Mouse (Mus musculus): ENCODE measurements around the gene Rbfox2.
A peak's percentile ranks its signal among the peaks of the same experiment; 100 is the strongest.
"Not testable (repeated sequence)": the region's sequence is repeated elsewhere in the genome, so short reads cannot be mapped to it uniquely, and the experiment has no call there.

The Rbfox2 gene

DNA sequence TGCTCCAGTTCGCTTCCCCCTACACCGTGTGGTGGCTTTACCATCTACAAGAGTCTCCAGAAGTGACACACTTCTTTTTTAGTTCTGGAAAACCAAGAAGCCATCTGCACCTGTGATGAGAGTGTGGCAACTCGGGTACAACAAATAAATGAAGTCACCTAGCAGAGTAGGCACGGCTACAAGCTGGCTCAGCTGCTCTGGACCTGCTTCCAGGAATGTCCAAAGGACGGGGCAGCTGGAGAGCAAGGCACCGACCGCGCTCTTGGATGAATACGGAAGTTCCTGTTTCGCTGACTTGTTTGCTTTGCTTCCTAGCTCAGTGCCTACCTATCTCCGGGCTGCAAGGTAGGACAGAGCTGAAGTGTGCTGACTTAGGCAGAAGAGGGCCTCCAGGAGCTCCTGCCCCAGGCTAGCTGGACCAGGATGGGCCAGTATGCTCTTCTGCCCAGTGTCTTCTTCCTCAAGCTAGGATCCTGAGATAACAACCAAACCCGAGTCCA is 22.9 kb upstream of the Rbfox2 start:
- no peak for DNase-seq

DNA sequence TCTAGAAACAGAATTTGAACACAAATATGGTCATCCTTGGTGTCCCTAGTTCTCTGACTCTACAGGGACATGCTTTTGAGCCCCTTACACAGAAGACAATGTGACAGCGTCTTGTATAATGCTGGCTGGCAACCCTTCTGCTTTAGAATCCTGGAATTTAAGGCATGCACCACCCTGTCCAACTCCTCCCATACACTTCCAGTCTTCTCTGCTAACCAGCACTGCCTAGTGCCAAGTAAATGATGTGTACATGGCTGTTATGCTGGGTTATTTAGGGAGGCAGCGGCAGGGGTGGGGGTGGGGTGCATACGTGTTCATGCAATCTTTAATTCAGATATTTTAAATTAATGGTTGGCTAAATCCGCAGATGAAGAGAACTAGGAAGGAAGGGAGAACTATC is 19.6 kb upstream of the Rbfox2 start:
- no peak for DNase-seq

DNA sequence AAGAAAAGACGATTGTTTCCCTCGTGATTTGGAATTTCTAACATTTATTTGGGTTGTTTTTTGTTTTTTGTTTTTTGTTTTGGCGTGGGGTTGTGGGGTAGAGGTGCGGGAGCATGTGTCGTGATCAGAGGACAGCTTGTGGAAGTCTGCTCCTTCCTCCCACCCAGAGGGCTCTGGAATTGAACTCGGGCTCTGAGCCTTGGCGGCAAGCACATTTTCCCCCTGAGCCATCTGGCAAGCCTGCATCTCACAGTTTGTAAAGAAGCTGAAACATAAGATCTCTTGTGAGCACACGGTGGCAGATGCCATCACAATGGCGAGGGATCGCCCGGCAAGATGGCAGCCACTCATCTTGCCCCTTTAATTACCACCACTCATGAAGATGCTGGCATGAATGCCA is 17.6 kb upstream of the Rbfox2 start:
- DNase-seq, result no peak

DNA sequence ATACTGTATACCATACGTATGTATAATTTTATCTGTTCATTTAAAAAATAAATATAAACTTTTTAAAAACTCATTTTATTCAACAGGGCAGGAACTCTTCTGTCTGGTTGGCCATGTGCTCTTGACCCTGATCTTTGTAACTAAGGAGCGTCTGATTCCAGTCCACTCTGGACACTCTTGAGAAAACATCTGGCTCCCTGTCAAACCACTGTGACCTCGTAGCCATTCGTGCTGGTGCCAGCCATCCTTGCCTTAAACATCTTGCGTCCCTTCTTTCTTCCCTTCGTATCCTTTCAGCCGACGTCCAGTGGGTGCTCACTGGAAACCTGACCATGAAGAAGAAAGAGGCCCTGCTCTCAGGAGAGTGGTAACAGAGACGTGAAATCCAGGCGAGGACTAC is 16.4 kb upstream of the Rbfox2 start:
- DNase-seq, result no peak

DNA sequence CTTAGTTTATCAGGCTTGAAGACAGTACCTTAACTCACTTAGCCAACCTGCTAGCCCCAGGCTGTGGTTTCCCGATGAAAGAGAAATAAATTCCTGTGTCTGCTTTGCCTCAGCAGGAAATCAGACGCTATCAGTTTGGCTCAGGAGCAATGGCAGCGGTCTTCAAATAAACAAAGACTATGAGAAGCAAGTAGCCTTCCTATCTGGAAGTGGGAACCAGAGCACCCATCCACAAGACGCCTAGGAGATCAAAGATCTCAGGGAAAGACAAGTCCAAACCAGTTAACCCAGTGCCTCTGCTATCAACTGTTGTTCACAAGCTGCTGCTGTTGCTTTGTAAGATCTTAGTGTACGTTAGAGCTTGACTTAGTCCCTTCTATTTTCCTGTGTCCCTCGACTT is 6.9 kb upstream of the Rbfox2 start:
- no peak for DNase-seq

DNA sequence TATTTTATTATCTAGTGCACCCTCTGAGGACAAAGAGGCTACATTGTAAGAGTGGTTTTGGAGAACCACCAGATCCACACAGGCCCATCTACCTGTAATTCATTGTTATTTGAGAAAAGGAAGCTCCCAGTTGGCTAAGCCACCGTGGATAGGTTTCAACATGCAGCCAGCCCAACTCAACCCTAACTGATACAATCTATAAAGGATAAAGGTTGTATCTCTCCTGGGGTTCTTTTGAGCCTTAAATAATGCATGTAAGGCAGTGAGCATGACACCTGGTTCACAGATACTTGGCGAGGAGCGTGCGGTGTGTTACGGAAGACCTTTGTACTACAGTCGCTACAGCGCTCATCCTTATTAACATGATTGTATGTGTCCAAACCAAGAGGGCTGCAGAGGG is 6.0 kb upstream of the Rbfox2 start:
- no peak for DNase-seq

DNA sequence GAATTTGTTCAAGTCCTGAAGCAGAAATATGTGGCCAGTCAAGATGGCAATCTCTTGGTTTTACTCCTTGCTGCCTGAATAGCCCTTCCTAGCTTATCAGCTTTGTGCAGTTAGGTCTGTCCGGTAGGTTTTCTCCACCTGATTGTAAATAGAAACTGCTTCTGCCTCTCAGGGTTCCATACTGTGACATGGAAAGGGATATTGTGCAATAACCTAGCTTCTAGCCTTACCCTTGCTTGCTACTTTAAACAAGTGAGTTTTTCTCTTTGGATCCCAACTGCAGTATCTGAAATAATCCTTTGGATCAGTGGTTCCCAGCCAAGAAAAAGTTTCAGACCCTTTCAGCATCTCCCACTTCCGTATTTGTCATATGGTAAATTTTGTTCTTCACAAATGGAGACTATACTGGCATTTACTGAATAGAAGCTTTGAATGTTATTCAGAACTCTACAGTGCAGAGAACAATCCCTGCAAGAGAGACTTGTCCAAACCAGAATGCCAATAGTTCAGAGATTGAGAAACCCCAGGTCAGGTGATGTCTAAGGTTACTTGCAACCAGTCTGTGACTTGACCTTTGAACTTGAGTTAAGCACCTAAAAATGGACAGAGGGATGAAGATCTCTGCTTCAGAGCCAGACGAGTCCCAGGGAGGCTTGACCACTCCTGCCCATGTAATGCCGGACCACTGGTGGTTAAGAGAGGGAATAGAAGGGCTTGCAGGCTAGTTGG is 1.1 kb upstream of the Rbfox2 start:
- no peak for DNase-seq

DNA sequence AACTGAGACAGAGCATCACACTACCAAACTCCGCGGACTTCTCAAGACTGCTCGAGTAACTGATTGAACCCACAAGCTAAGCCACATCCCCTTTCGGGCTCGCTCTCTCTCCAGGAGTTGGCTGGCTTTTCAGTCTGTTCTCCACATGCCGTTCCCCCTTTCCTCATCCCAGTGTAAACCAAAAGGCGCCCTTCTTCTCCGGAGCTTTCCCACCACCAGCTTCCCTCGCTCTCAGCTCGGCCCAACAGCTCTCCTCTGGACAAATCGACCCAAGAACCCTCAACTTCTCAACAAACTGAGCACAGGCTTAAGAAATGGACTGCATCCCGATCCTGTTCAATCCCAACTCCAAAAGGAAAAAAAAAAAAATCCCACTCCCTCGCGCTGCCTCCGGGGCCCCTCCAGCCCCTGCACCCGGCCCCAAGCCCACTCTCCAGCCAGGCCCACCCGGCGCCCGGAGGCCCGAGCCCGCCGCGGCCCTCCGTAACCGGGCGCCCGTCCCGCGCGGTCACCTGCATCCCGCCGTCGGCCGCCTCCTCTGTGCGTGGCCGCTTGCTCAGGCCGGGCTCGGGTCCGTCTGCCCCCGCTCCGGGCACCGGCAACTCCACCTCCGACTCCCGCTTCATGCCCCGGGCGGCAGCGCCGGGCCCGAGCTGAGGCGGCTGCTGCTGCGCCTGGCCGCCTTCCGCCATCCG is 805 bp downstream of the Rbfox2 start:
- peak; percentile 34 for DNase-seq

DNA sequence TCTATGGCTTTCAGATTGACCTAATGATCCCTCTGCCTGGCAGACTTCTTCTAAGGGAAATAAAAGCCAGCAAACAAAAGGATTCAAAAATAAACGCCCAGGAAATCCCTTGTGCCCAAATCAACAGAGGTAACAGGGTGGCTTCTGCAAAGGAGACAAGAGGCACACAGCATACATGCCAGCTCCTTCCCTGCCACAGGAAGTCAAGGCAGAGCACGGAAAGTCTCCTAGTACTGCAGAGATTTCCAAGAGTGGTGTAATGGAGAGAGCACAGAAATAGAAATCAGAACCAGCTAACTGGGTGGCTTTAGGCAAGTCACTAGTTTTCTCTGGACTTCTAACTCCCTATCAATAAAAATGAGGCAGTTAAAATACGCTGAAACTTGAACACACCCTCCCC is 1.8 kb downstream of the Rbfox2 start:
- DNase-seq, result no peak

DNA sequence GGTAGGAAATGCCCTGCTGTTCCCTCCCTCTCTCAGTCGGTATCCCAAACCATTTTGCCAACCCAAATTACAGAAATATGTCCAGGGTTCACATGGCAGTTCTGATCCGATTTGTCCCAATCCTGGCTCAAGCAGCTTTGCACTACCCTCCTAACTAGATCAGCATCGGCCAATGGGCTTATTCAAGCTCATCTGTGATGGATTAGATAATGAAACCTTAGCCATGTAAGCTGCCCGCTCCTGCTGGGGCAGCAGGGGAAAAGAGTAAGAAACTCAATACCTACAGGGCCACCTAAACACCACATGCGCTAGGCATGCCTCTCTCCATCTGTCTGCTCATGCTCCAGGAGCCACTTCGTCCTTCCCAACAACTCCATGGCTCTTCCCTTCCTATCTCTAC is 5.7 kb downstream of the Rbfox2 start:
- no peak for DNase-seq

DNA sequence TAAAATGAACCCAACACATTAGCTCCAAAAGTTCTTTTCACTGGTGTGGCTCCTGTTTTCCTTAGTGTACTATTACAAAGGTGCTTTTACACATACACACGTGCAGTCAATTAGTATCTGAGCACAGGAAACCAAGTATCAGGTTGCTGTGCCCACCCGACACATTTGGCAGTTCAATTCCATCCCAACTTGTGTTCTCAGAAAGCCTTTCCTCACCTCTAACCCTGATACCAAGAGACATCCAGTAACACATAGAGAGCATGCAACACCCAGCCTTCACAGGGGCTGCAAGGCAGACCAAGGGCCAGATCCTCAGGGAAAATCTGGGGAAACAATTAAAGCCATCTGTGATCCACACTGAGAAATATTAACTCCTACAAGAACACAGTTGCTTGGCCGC is 8.2 kb downstream of the Rbfox2 start:
- DNase-seq, result no peak

DNA sequence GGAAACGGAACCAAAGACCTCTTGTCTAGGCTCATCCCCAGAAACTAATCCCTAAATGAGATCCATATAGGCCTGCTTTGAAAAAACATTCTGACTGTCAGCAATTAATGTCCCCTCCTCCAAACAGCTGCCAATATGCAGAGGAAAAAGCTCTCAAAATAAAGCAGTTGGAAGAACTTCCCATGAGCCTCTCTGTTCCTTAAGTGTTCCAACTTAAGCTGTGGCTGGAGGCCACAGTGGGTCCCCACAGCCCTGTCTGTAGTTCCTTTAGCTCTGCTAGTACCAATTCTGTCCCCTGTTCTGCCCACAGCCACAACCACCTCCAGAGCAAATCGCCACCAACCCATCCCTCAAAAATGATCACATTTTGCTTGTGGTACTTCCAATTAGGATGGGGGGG is 10.2 kb downstream of the Rbfox2 start:
- DNase-seq, result no peak

DNA sequence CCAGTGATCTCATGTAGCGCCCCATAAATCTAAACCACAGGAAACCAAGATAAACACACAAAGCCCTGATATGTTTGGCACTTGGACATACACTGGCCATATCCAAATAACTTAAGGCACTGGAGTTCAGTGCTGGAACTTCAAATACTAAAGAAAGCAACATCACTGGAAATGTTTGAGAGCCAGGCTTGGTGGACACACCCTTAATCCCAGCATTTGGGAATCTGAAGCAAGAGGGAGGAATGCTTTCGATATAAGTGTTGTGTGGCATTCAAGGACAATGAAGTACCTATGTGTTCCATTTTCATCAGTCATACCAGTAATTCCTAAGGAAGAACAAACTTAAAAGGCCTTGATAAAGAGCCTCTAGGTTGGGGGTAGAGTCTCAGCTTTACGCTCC is 13.3 kb downstream of the Rbfox2 start:
- no peak for DNase-seq

DNA sequence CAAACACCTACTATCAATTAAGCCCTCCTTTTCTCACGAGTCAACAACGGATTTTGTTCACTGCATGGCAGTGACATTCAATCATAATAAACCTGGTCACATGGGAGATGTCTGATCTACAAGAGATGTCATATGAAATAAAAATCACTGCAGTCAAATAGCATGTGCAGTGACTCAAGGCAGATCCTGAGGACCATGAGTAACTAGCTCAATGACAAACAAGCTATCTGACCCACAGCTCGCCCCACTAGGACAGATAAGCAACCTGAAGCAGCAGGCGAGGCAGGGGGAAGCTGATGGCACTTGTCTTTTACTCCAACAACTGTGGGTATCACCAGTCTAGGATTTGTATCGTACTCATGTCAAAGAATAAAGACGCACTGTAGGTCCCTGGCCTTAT is 14.4 kb downstream of the Rbfox2 start:
- no peak for DNase-seq

DNA sequence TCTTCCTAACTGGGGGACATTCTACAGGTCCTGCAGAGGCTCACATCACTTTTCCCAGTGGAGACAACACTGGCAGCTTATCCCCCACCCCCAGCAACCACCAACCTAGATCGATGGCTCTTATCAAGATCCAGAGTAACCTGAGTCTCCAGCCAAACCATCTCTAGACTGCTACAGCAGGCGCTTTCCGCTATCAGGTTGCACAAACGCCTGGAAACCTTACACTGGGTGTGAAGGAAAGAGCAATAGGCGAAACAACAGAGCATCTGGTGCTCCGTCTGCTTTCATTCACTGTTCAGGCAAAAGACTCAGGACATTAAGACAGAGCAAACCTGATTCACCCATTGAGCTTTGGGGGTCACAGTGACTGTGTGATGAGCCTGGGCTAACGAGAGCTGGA is 15.3 kb downstream of the Rbfox2 start:
- no peak for DNase-seq

DNA sequence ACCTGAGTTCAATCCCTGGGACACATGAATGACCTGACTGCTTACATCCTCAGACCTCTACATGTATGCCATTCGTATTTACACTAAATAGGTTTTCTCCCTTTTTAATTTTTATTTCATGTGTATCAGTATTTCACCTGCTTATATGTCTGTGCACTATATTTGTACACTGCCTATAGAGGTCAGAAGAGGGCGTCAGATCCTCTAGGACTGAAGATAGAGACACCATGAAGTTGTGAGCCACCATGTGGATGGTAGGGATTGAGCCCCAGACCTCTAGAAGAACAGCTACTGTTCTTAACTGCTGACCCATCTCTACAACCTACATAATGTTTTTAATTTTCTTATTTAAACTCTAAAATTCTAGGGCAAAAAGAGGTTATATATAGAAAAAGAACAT is 16.5 kb downstream of the Rbfox2 start:
- DNase-seq, result no peak

DNA sequence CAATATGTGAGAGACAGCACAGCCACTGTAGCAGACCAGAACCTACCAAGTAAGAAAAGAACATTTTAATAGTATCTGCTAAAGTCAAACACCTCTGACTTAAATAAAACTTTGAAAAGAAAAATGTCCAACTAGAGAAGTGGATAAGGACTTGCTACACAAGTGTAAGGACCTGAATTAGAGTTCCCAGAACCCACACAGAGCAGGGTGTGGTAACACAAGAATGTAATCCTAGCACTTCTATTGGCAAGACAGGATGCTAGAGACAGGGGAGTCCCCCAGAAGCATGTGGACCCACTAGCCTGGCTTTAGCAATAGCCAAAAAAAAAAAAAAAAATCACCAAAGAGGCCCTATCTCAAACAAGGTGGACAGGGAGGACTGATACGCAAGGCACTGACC is 26.7 kb downstream of the Rbfox2 start:
- no peak for DNase-seq

DNA sequence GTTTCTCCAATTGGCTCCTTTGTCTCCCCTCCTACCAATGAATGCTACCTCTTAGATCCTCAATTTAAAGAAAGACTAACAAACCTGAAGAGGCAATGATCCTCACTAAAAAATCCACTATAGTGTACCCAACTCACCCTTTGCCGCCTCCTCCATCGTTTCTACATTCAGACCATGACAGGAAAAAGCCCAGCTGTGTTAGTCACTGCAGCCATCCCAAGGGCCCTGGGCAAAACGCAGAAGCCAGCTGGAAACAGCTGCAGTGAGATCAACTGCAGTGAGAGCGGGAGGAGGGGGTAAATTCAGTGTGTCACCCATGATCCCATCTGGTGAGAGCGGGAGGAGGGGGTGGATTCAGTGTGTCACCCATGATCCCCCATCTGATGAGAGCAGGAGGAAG is 28.0 kb downstream of the Rbfox2 start:
- DNase-seq, result no peak

DNA sequence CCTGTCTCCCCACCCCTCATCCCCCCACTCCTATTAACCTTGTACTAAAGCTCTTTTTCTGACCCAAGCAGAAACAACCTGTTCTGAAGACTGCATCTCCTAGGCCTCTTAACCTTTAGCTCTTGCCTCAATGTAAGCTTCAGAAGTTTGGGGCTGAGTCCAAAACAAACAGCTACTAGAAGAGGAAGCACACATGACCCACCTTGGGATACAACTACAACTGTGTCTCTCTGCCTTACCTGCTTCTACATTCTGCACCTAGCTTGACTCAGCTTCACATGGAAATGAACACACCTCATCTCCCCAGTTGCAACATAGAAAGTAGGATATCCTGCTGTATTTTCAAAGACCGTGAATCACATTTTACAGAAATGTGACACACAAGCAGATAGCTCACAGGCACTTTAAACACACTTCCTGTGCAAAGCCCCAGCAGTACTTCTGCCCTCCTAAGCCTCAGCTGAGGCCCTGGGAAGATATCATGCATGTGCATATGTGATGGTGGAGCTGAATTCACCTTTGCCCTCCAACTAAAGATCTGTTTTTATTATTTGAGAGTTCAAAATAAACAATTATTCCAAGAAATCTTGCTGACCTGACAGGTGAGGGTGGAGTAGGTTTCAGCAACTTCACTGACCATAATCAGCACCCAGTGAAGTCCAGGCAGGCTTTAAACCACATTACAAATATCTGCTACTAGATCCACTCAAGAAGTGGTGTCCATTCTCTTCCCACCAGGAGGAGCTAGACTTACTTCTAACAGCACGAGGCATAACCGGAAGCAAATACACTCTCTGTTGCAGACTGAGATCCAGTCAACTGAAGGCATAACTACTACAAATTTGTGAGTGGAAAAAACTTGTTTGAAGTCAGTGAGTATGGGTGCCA is 29.7 kb downstream of the Rbfox2 start:
- DNase-seq, result no peak

DNA sequence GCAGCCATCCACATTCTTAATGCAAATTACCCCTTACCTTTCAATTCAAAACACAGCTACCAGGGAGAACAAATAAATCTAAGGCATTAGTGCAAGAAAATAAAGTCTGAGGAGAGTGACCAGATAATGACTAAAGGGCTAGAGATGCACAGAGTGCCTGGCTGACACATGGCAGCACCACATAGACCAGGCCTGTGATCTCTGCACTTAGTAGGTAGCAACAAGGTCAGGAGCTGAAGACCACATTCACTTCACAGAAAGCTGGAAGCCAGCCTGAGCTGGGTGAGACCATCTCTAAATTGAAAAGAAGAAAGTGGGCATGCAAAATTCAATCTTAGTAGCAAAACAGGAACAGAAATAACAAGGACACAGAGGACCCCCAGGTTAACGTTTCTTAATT is 30.5 kb downstream of the Rbfox2 start:
- no peak for DNase-seq

DNA sequence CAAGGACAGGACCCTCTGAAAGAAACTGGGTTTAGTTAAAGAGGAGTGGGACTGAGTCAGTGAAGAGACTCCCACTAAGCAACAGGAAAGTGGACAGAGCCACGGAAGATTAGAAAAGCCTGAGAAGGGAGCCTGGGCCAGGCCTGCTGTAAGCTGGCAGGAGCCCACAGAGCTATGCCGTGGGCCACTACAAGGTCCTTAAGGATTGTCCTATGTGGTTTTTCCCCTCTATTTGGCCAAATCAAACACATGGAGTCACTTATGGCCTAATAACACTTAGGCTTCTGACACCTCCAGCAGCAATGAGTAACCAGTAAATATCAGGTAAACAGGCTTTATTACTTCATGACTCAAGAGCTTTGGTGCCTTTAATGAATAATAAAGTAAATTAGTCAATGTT is 31.2 kb downstream of the Rbfox2 start:
- no peak for DNase-seq

DNA sequence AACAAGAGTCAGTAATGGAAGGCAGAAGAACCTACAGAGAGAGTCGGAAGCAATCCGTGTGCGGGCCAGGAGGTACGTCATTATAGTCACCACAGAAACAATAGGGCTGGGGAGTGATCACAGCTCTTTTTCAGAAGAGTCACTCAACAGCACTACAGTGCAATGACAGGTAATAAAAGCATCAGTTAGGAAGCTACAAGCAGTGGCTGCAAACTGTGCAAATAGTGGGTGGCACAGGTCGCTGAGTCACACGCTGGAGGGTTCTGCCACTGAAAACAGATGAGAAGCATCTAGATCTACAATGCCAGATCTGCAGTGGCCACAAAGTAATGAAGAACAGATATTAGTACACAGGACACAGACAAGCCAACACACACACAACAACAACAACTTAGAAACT is 32.9 kb downstream of the Rbfox2 start:
- no peak for DNase-seq

DNA sequence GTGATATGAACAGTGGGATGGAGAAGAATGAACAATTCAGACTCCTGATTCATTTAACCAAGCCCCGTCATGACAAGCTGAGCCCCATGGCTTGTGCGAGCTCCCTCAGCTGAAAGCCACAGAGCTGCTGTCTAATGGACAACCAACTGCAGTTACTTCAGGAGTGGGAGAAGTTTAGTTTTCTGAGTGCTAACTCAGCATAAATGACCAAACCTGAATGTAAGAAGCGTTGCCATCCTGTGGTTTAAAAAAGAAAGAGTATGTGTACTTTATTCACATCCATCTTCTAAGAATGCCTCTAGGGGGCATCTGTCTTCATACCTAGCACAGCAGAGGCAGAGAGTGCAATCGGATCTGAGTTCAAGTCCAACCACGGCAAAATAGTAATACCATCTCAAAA is 35.5 kb downstream of the Rbfox2 start:
- no peak for DNase-seq

DNA sequence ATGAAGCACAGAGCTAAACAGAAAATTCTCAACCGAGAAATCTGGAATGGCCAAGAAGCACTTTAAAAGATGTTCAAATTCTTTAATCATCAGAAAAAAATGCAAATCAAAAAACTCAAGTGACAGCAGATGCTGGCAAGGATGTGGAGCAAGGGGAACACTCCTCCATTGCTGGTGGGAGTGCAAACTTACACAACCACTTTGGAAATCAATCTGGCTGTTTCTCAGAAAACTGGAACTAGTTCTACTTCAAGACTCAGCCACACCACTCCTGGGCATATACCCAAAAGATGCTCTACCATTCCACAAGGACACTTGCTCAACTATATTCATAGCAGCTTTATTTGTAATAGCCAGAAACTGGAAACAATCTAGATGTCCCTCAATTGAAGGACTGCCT is 37.3 kb downstream of the Rbfox2 start:
- DNase-seq, result not testable (repeated sequence)

Measured in right cerebral cortex, postnatal 25 days (tissue).